Mouse (Mus musculus) kidney, adult 2 months (tissue): ENCODE data around the gene Gm11549. TPM values are rescaled to one million over a fixed set of nuclear protein-coding genes. Genes with fewer than 3 reads are reported as not detected.

Experiments used
- DNase-seq: peaks from one replicate; pipeline ENCODE4 v3.0.0; 2021
- H3K27ac ChIP-seq: fragments of 200-500 bp; 2 replicates; pipeline ENCODE4 v1.5.1; 2012; ENCODE audit warnings: low read depth, low read length, control low read depth, inconsistent platforms; ENCODE audit not compliant: insufficient read depth
- H3K27me3 ChIP-seq: fragments of 200-500 bp; replicated peaks from 2 replicates; pipeline ENCODE4 v1.6.1; 2012; ENCODE audit warnings: mild to moderate bottlenecking, moderate library complexity, low read length, inconsistent platforms; ENCODE audit not compliant: control insufficient read depth, insufficient read depth
- H3K36me3 ChIP-seq: fragments of 200-500 bp; 2 replicates; pipeline ENCODE4 v1.6.1; 2012; ENCODE audit warnings: mild to moderate bottlenecking, moderate library complexity, low read length, inconsistent platforms; ENCODE audit not compliant: control insufficient read depth, insufficient read depth
- H3K4me1 ChIP-seq: fragments of 200-500 bp; 2 replicates; pipeline ENCODE4 v1.6.1; 2011; ENCODE audit warnings: low read length; ENCODE audit not compliant: control insufficient read depth, insufficient read depth
- H3K4me3 ChIP-seq: fragments of 200-500 bp; 2 replicates; pipeline ENCODE4 v1.5.1; 2011; ENCODE audit warnings: mild to moderate bottlenecking, low read depth, low read length, control low read depth; ENCODE audit not compliant: insufficient read depth
- CTCF ChIP-seq: fragments of 200-500 bp; conservative IDR thresholded peaks from 2 replicates; pipeline ENCODE4 v1.5.1; 2011; ENCODE audit warnings: low read depth, mild to moderate bottlenecking, control low read depth, low read length, moderate library complexity, mixed read lengths; ENCODE audit not compliant: insufficient read depth, insufficient read length
- POLR2A ChIP-seq: fragments of 200-500 bp; IDR thresholded peaks from one replicate; pipeline ENCODE4 v1.6.1; 2011; ENCODE audit warnings: low read depth, low read length, control low read depth
- WGBS: fragments of 180-500 bp; shearing (Covaris S2); methylation state at CpG from one replicate; pipeline ENCODE4 v1.1.7; 2018; 5-methylcytosine and 5-hydroxymethylcytosine counted together
- polyA plus RNA-seq: library from polyadenylated mRNA; depleted of rRNA; stranded (reverse); fragments of >200 nt; gene quantifications from 2 replicates; pipeline ENCODE4 v1.2.3, GENCODE M21; 2012

Gene Gm11549
- polyA plus RNA-seq, 1 experiment = not detected

GRCm38 (mm10) chr3:36498224-36498623 lies 23.4 kb downstream of the Gm11549 start:
- no peak for TF ChIP-seq CTCF
- no peak for TF ChIP-seq POLR2A
- no peaks in the 10 kb centered on the region for H3K36me3 ChIP-seq
- no peak overlapping the region for H3K4me3 ChIP-seq
- DNase-seq = no peak
- 82% methylated on average over 6 of the region's 6 CpGs for WGBS
- no peaks in the 10 kb centered on the region for H3K27me3 ChIP-seq
- no peak overlapping the region for H3K27ac ChIP-seq
- H3K4me1 ChIP-seq = no peaks in the 10 kb centered on the region

- Histone ChIP-seq H3K4me1 (no peaks in the 10 kb centered on the region), H3K27ac (no peak overlapping the region), H3K27me3 (no peaks in the 10 kb centered on the region), H3K36me3 (no peaks in the 10 kb centered on the region), H3K4me3 (no peak overlapping the region)
- peak; percentile 64 for DNase-seq
- 14% methylated on average over 14 of the region's 14 CpGs for WGBS
- TF ChIP-seq CTCF (peak; percentile 78), POLR2A (no peak)
Measured at GRCm38 (mm10) chr3:36496746-36497145, 24.9 kb downstream of the Gm11549 start.

- Histone ChIP-seq H3K4me3 (no peak overlapping the region), H3K27ac (no peak overlapping the region), H3K36me3 (no peaks in the 10 kb centered on the region), H3K4me1 (no peaks in the 10 kb centered on the region), H3K27me3 (no peaks in the 10 kb centered on the region)
- WGBS = 88% methylated on average over 9 of the region's 9 CpGs
- DNase-seq = no peak
- TF ChIP-seq CTCF (no peak), POLR2A (no peak)
Measured at GRCm38 (mm10) chr3:36496273-36496672, 25.3 kb downstream of the Gm11549 start.

GRCm38 (mm10) chr3:36495436-36495835 lies 26.2 kb downstream of the Gm11549 start:
- TF ChIP-seq CTCF = peak; percentile 94
- TF ChIP-seq POLR2A = no peak
- no peak overlapping the region for H3K27ac ChIP-seq
- peak; percentile 90 for DNase-seq
- H3K36me3 ChIP-seq = no peaks in the 10 kb centered on the region
- H3K4me3 ChIP-seq = peak overlapping the region; percentile 19; the same call in 1 of the 2 replicates
- H3K4me1 ChIP-seq = no peaks in the 10 kb centered on the region
- H3K27me3 ChIP-seq = no peaks in the 10 kb centered on the region
- 7% methylated on average over 6 of the region's 6 CpGs for WGBS

- no peaks in the 10 kb centered on the region for H3K36me3 ChIP-seq
- 90% methylated on average over 2 of the region's 2 CpGs for WGBS
- no peak overlapping the region for H3K27ac ChIP-seq
- no peak for DNase-seq
- TF ChIP-seq POLR2A (no peak), CTCF (no peak)
- no peaks in the 10 kb centered on the region for H3K27me3 ChIP-seq
- no peaks in the 10 kb centered on the region for H3K4me1 ChIP-seq
- H3K4me3 ChIP-seq = no peak overlapping the region
Measured at GRCm38 (mm10) chr3:36494613-36495012, 27.0 kb downstream of the Gm11549 start.

GRCm38 (mm10) chr3:36493641-36494283 lies 27.9 kb downstream of the Gm11549 start:
- TF ChIP-seq POLR2A (no peak), CTCF (no peak)
- Histone ChIP-seq H3K36me3 (no peaks in the 10 kb centered on the region), H3K4me3 (no peak overlapping the region), H3K27me3 (no peaks in the 10 kb centered on the region), H3K4me1 (no peaks in the 10 kb centered on the region), H3K27ac (no peak overlapping the region)
- no peak for DNase-seq
- WGBS = 70% methylated on average over 6 of the region's 6 CpGs

- Histone ChIP-seq H3K27ac (no peak overlapping the region), H3K4me1 (no peaks in the 10 kb centered on the region), H3K4me3 (no peak overlapping the region), H3K27me3 (no peaks in the 10 kb centered on the region), H3K36me3 (no peaks in the 10 kb centered on the region)
- DNase-seq = no peak
- TF ChIP-seq POLR2A (no peak), CTCF (no peak)
- 87% methylated on average over 9 of the region's 9 CpGs for WGBS
Measured at GRCm38 (mm10) chr3:36492716-36493391, 28.8 kb downstream of the Gm11549 start.
